Mouse (Mus musculus): ENCODE measurements around the gene Dio1. TPM values are rescaled to one million over a fixed set of nuclear protein-coding genes. Genes with fewer than 3 reads are reported as not detected.
A peak's percentile ranks its signal among the peaks of the same experiment; 100 is the strongest.

Dio1 gene
- total RNA-seq, 2 experiments from 2014 or later: not detected

- DNase-seq: no peak
Observed at GRCm38 (mm10) chr4:107300371-107300770, 6.6 kb downstream of the Dio1 start.

DNA sequence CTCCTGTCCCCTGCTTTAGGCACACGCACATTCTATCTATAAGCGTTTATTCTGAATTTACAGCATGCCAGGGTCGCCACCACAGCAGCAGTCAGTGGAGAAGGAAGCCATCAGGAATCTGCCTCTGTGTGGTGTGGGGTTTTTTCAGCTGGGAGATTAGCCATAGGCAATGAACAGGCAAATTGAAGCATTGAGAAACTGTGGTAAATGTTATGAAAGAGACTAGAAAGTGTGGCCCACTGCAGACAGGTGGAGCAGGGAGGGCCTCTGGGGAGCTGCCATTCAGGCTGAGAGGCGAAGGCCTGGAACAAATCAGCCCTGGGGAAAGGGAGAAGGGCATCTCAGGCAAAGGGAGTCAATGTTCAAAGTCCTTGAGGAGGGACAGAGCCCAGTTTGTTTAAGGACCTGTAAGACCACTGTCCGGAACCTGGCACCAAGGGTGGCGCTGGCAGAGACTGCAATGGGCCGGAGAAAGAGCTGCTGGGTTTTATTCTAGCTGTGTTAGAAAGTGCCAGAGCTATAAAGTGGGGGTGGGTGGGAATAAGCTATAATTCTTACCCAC is 7.1 kb downstream of the Dio1 start:
- DNase-seq: no peak

- no peak for DNase-seq
Observed at GRCm38 (mm10) chr4:107298071-107298606, 8.8 kb downstream of the Dio1 start.

DNA sequence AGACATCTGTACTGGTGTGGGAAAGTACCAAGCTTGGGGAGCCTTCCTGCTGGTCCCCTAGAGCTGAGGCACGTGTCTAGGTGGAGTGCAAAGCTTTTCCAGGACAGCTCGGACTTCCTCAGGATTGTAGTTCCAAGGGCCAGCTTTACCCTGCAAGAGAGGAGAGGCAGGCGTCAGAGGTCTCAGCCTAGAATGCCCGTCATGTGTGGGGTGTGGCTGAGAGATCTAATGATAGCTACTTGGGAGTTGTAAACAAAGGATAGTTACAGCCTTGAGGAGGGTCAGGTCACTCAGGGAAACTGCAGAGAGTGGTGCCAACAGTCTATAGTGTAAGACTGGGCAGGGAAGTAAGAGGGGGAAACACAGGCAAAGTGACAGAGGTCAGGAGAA is 14.7 kb downstream of the Dio1 start:
- DNase-seq: no peak

DNA sequence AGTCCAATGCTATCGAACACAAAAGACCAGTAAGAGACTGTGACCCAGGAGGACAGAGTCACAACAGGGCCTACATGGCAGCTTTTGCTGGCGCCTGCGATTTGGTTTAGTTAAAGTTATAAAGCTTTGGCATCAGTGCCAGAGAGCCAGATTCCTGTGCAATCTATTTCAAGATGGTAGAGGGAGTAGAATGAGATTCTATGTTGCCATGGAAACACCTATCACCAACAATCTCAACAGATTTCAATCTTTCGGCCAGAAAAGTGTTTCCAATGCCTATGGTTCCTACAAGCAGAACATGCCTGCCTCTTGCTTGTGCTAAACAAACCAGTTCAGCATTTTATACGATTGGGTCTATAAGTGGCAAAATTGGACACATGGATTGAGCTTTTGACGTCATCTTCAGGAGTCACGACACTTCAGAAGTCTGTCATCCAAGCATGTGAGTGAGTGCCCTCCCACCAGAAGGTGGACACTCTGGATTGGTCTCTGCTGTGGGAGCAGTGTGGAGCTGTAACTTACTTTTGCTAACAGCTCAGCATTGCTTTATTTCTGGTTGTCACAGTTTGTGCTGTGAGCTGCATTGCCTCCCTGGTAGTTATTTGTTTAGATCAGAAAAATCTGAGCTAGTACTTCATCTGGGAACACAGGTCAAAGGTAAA is 15.2 kb downstream of the Dio1 start:
- no peak for DNase-seq

- no peak for DNase-seq
Observed at GRCm38 (mm10) chr4:107287517-107287916, 19.5 kb downstream of the Dio1 start.

DNA sequence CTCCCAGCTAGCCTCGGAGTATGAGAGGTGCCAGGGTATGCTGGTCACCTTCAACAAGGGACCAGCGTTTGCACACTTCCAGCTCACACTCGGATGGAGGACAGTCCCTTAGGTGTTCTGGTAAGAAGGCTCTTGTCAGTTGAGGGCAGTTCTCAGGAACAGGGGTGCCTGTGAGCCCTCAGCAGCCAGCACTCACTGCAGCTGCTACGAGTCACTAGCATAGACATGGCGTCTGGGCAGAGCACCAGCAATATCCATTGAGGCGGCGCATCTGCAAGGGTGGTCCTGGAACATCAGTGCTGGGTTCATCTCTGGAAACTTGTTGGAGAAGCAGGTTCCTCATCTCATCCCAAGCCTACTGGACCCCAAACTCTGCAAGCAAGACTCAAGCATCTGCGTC is 20.6 kb downstream of the Dio1 start:
- no peak for DNase-seq

- no peak for DNase-seq
Observed at GRCm38 (mm10) chr4:107285446-107286200, 21.3 kb downstream of the Dio1 start.

GRCm38 (mm10) chr4:107280843-107281475 is 26.0 kb downstream of the Dio1 start:
- no peak for DNase-seq

GRCm38 (mm10) chr4:107278188-107278707 is 28.7 kb downstream of the Dio1 start:
- DNase-seq: no peak

GRCm38 (mm10) chr4:107274511-107274910 is 32.5 kb downstream of the Dio1 start:
- DNase-seq: no peak

GRCm38 (mm10) chr4:107273683-107274082 is 33.3 kb downstream of the Dio1 start:
- DNase-seq: no peak

GRCm38 (mm10) chr4:107260001-107260400 is 47.0 kb downstream of the Dio1 start:
- no peak for DNase-seq

DNA sequence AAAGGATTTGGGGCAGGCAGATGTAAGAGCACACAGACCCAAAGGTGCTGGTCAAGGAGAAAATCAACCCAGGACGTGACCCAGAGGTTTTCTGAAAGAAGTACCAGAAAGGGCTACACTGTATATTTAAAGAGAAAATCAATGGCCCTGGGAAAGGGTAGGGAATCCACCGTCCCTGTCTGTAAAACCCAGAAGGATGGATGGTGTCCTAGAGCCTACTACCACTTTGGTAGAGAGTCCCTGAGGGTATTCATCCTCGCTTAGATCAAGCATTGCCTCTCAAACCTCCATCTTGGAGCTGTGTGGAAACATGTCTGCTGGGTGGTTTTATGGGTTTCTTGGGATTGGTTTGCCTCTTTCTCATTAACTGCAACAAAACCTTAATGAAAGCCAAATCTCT is 52.6 kb downstream of the Dio1 start:
- DNase-seq: no peak

GRCm38 (mm10) chr4:107253125-107254091 is 53.6 kb downstream of the Dio1 start, which contains the start of the genes Lrrc42 and Hspb11:
Gene Lrrc42, minus strand, starts transcription at chr4:107253532.
Gene Hspb11, plus strand, starts transcription at chr4:107253593.
- DNase-seq: peak; percentile 96

DNA sequence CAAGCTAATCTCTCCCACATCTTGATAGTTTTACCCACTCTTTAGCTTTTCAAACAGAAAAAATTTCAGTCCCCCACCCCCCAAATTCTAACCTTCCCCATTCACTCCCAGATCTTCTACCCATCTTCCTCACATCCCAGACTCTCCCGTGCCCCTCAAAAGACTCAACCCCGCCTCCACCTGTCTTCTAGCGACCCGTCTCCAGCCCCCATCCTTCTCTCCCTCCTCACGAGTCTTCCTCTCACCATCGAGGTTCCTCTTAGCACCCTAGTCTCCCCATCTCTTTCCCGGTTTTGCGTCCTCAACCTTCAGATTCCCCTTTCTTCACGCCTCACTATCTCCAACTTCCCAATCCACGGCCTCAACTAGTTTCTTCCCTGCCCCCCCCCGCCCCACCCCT is 54.4 kb downstream of the Dio1 start:
- no peak for DNase-seq

DNA sequence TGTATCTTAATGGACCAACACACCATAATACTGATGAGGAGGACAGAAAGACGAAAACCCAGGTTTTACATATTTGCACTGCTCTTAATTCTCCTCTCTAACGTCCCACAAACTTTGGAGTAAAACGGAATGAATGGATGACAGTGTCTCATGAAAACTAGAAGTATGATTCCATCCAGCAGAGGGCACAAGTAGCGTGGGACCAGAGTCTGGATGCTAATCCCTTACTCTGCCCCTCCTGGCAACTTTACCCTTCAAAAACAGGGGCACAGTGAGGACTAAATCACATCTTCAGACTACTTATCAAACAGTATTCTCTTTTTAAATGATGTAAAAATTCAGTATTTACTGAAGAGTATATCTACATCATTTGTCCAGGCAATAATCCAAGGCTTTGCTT is 56.5 kb downstream of the Dio1 start:
- DNase-seq: peak; percentile 43

- no peak for DNase-seq
Observed at GRCm38 (mm10) chr4:107249471-107249870, 57.5 kb downstream of the Dio1 start.

- no peak for DNase-seq
Observed at GRCm38 (mm10) chr4:107248061-107248460, 58.9 kb downstream of the Dio1 start.

DNA sequence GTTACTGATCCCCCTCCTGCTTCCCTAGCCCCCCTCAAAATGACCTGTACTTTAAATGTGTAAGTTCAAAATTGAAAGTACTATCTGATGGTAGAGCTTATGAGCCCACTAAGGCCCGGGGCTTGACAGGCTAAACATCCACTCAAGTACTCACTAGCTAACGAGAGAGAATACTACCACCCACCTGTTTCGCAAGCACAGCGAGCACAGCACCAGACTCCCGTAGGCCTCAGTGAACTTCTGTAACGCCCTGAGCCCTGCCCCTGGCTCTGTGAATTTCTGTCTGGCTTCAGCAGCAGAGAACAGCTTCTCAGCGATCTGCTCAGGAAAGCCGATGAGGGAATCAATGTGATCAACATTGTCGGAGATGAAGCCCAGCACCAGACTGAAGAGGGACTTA is 59.9 kb downstream of the Dio1 start:
- no peak for DNase-seq

DNA sequence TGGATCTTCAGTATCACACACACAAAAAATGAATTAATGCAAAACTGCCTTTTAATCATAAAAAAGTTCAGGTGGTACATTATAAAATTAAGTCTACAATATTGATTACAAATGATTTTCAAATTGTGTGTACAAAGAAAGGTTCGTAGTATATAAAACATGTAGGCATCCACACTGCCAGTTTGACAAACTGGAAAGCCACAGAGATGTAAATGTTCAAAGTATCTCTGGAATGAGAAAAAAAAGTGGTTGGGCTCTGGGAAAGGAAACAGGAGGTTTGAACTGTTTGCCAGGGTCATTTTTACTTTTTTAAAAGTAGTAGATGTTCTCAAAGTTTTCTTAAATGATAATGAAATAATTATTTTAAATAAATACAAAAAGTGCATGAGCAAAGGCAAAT is 60.9 kb downstream of the Dio1 start:
- DNase-seq: no peak

DNA sequence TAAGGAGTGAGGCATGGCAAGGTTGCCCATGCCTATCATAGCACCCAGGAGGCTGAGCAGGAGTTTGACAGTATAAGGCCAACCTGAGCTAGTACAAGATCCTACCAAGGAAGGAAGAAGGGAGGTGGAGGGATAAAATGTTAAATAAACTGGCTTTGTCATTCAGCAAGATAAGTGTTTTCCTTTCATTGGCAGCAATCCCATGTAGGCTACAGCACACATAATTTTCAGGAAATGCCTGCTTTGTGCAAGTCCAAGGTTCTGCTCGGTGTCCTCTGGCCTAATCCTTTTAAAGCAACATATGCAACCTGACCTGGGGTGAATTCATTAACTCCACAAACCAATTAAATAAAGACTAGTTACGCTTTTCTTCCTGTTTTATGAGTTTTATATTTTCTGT is 61.6 kb downstream of the Dio1 start:
- no peak for DNase-seq
